In genomic region chr10:80675405-80676197, GRCm38 (mm10) we compare ENCODE assay signal across 8 mouse cellular contexts. TPM values are rescaled to one million over a fixed set of nuclear protein-coding genes. Genes with fewer than 3 reads are reported as not detected.
DNase-seq lines count a peak whose midpoint lies in the region; ATAC-seq lines count a peak whose summit lies in the region.

No protein-coding gene starts in this region.

- ATAC-seq in kidney, embryonic 15.5 days (replicated peaks; ENCODE audit: low FRiP score): peak; percentile 1; the same call in 1 of the 2 replicates
- peak; percentile 33 for ATAC-seq in forebrain, embryonic 13.5 days
- ATAC-seq in limb, embryonic 13.5 days (ENCODE audit: low FRiP score, low read depth): peak; percentile 9; the same call in 1 of the 2 replicates
- peak; percentile 46 for ATAC-seq in neural tube, embryonic 11.5 days (ENCODE audit: insufficient read depth, low FRiP score, low TSS enrichment)
- no peak for ATAC-seq in megakaryocyte-erythroid progenitor cell, adult 5-6 weeks (replicated peaks; ENCODE audit: low FRiP score, low TSS enrichment, poor library complexity, severe bottlenecking)

- under 1% methylated on average over 51 of the region's 54 CpGs for WGBS in kidney, embryonic 15.5 days
- WGBS in forebrain, embryonic 13.5 days: under 1% methylated on average over 43 of the region's 54 CpGs
- under 1% methylated on average over 39 of the region's 54 CpGs for WGBS in limb, embryonic 13.5 days
- under 1% methylated on average over 46 of the region's 54 CpGs for WGBS in neural tube, embryonic 11.5 days

- peak overlapping the region; percentile 91 for H3K4me3 ChIP-seq in kidney, embryonic 15.5 days (replicated peaks)
- peak overlapping the region; percentile 99 for H3K4me3 ChIP-seq in forebrain, embryonic 13.5 days
- H3K4me3 ChIP-seq in limb, embryonic 13.5 days: peak overlapping the region; percentile 98
- peak overlapping the region; percentile 81 for H3K4me3 ChIP-seq in neural tube, embryonic 11.5 days (ENCODE audit: low read depth, low read length)

- DNase-seq in kidney, adult 9 months: no peak
- peak; percentile 45 for DNase-seq in NIH3T3 (ENCODE audit: low read depth)
- peak; percentile 41 for DNase-seq in neural tube, embryonic 11.5 days (ENCODE audit: low spot score)
- DNase-seq in frontal cortex, postnatal 25 days (ENCODE audit: low spot score in 2 of 2): no peak

- H3K9ac ChIP-seq in kidney, embryonic 15.5 days: peak overlapping the region; percentile 99
- peak overlapping the region; percentile 99 for H3K9ac ChIP-seq in forebrain, embryonic 13.5 days
- peak overlapping the region; percentile 99 for H3K9ac ChIP-seq in limb, embryonic 13.5 days
- H3K9ac ChIP-seq in neural tube, embryonic 11.5 days (ENCODE audit: low read length): peak overlapping the region; percentile 95

- peak overlapping the region; percentile 98 for H3K27ac ChIP-seq in kidney, embryonic 15.5 days
- peak overlapping the region; percentile 81 for H3K27ac ChIP-seq in forebrain, embryonic 13.5 days
- H3K27ac ChIP-seq in limb, embryonic 13.5 days: peak overlapping the region; percentile 84
- H3K27ac ChIP-seq in neural tube, embryonic 11.5 days (ENCODE audit: low read depth, low read length): peak overlapping the region; percentile 54

- H3K9me3 ChIP-seq in kidney, embryonic 15.5 days (replicated peaks): no peaks in the 10 kb centered on the region
- H3K9me3 ChIP-seq in forebrain, embryonic 13.5 days (replicated peaks): no peaks in the 10 kb centered on the region
- no peaks in the 10 kb centered on the region for H3K9me3 ChIP-seq in limb, embryonic 13.5 days
- no peaks in the 10 kb centered on the region for H3K9me3 ChIP-seq in neural tube, embryonic 11.5 days (ENCODE audit: control insufficient read depth, low read length)

- H3K4me1 ChIP-seq in kidney, embryonic 15.5 days: peaks cover 72% of the 10 kb centered on the region
- peaks cover 65% of the 10 kb centered on the region for H3K4me1 ChIP-seq in forebrain, embryonic 13.5 days
- peaks cover 63% of the 10 kb centered on the region for H3K4me1 ChIP-seq in limb, embryonic 13.5 days
- peaks cover 29% of the 10 kb centered on the region for H3K4me1 ChIP-seq in neural tube, embryonic 11.5 days (ENCODE audit: control insufficient read depth, insufficient read depth, low read length)

- peak overlapping the region; percentile 81 for H3K4me2 ChIP-seq in kidney, embryonic 15.5 days
- H3K4me2 ChIP-seq in forebrain, embryonic 13.5 days: peak overlapping the region; percentile 84
- H3K4me2 ChIP-seq in limb, embryonic 13.5 days (replicated peaks): peak overlapping the region; percentile 75
- peak overlapping the region; percentile 86 for H3K4me2 ChIP-seq in neural tube, embryonic 11.5 days (ENCODE audit: low read depth)

- no peaks in the 10 kb centered on the region for H3K27me3 ChIP-seq in kidney, embryonic 15.5 days
- H3K27me3 ChIP-seq in forebrain, embryonic 13.5 days: no peaks in the 10 kb centered on the region
- no peaks in the 10 kb centered on the region for H3K27me3 ChIP-seq in limb, embryonic 13.5 days
- H3K27me3 ChIP-seq in neural tube, embryonic 11.5 days (ENCODE audit: control insufficient read depth, insufficient read depth, low read length): no peaks in the 10 kb centered on the region

- H3K36me3 ChIP-seq in kidney, embryonic 15.5 days: peaks cover 29% of the 10 kb centered on the region
- peaks cover 37% of the 10 kb centered on the region for H3K36me3 ChIP-seq in forebrain, embryonic 13.5 days (ENCODE audit: poor library complexity, severe bottlenecking)
- H3K36me3 ChIP-seq in limb, embryonic 13.5 days: peaks cover 34% of the 10 kb centered on the region
- H3K36me3 ChIP-seq in neural tube, embryonic 11.5 days (ENCODE audit: control insufficient read depth, insufficient read depth, low read length): peaks cover 6% of the 10 kb centered on the region

RNA-seq across cellular contexts. Expression of gene Mknk2, which starts 2.3 kb away (rescaled TPM):
- polyA plus RNA-seq in kidney, embryonic 15.5 days (2015; fragmentation: Nextera tagmentation; extraction: Ambion mirVana): 95.3 and 103 TPM in 2 replicates
- polyA plus RNA-seq in forebrain, embryonic 13.5 days (2015; fragmentation: Nextera tagmentation; extraction: Ambion mirVana): 52.3 and 55.1 TPM in 2 replicates
- polyA plus RNA-seq in limb, embryonic 13.5 days (2015; fragmentation: Nextera tagmentation; extraction: Ambion mirVana): 86.1 and 87.8 TPM in 2 replicates
- polyA plus RNA-seq in neural tube, embryonic 11.5 days (2014; fragmentation: Nextera tagmentation; extraction: Ambion mirVana): 79.5 and 85.5 TPM in 2 replicates
- 149 and 158 TPM in 2 replicates for total RNA-seq in megakaryocyte-erythroid progenitor cell, adult 5-6 weeks (2014; fragmentation: Nextera tagmentation)
- 78.4 and 117 TPM in 2 replicates for total RNA-seq in megakaryocyte-erythroid progenitor cell, adult 5-6 weeks (2017)

RNA-seq across cellular contexts. Expression of gene Btbd2, which starts 18.7 kb away (rescaled TPM):
- polyA plus RNA-seq in kidney, embryonic 15.5 days (2015; fragmentation: Nextera tagmentation; extraction: Ambion mirVana): 78.6 and 83.2 TPM in 2 replicates
- polyA plus RNA-seq in forebrain, embryonic 13.5 days (2015; fragmentation: Nextera tagmentation; extraction: Ambion mirVana): 59.2 and 61.2 TPM in 2 replicates
- 77.8 and 83.5 TPM in 2 replicates for polyA plus RNA-seq in limb, embryonic 13.5 days (2015; fragmentation: Nextera tagmentation; extraction: Ambion mirVana)
- 71.1 and 78.8 TPM in 2 replicates for polyA plus RNA-seq in neural tube, embryonic 11.5 days (2014; fragmentation: Nextera tagmentation; extraction: Ambion mirVana)
- total RNA-seq in megakaryocyte-erythroid progenitor cell, adult 5-6 weeks (2014; fragmentation: Nextera tagmentation): 27.4 and 32.0 TPM in 2 replicates
- 11.8 and 14.8 TPM in 2 replicates for total RNA-seq in megakaryocyte-erythroid progenitor cell, adult 5-6 weeks (2017)

RNA-seq across cellular contexts. Expression of gene Mob3a, which starts 26.2 kb away (rescaled TPM):
- 37.7 and 41.5 TPM in 2 replicates for polyA plus RNA-seq in kidney, embryonic 15.5 days (2015; fragmentation: Nextera tagmentation; extraction: Ambion mirVana)
- 47.9 and 51.6 TPM in 2 replicates for polyA plus RNA-seq in forebrain, embryonic 13.5 days (2015; fragmentation: Nextera tagmentation; extraction: Ambion mirVana)
- 55.3 and 55.7 TPM in 2 replicates for polyA plus RNA-seq in limb, embryonic 13.5 days (2015; fragmentation: Nextera tagmentation; extraction: Ambion mirVana)
- polyA plus RNA-seq in neural tube, embryonic 11.5 days (2014; fragmentation: Nextera tagmentation; extraction: Ambion mirVana): 58.9 and 60.3 TPM in 2 replicates
- total RNA-seq in megakaryocyte-erythroid progenitor cell, adult 5-6 weeks (2014; fragmentation: Nextera tagmentation): 22.8 and 29.1 TPM in 2 replicates
- total RNA-seq in megakaryocyte-erythroid progenitor cell, adult 5-6 weeks (2017): 30.5 and 38.6 TPM in 2 replicates

RNA-seq across cellular contexts. Expression of gene Izumo4, which starts 26.4 kb away (rescaled TPM):
- polyA plus RNA-seq in kidney, embryonic 15.5 days (2015; fragmentation: Nextera tagmentation; extraction: Ambion mirVana): 22.8 and 26.2 TPM in 2 replicates
- polyA plus RNA-seq in forebrain, embryonic 13.5 days (2015; fragmentation: Nextera tagmentation; extraction: Ambion mirVana): 24.5 and 26.3 TPM in 2 replicates
- 24.2 and 25.6 TPM in 2 replicates for polyA plus RNA-seq in limb, embryonic 13.5 days (2015; fragmentation: Nextera tagmentation; extraction: Ambion mirVana)
- 10.6 and 11.5 TPM in 2 replicates for polyA plus RNA-seq in neural tube, embryonic 11.5 days (2014; fragmentation: Nextera tagmentation; extraction: Ambion mirVana)
- 22.8 and 26.4 TPM in 2 replicates for total RNA-seq in megakaryocyte-erythroid progenitor cell, adult 5-6 weeks (2014; fragmentation: Nextera tagmentation)
- 3.0 and 4.5 TPM in 2 replicates for total RNA-seq in megakaryocyte-erythroid progenitor cell, adult 5-6 weeks (2017)

RNA-seq across cellular contexts. Expression of gene Csnk1g2, which starts 53.0 kb away (rescaled TPM):
- 156 and 183 TPM in 2 replicates for polyA plus RNA-seq in kidney, embryonic 15.5 days (2015; fragmentation: Nextera tagmentation; extraction: Ambion mirVana)
- polyA plus RNA-seq in forebrain, embryonic 13.5 days (2015; fragmentation: Nextera tagmentation; extraction: Ambion mirVana): 55.0 and 73.2 TPM in 2 replicates
- polyA plus RNA-seq in limb, embryonic 13.5 days (2015; fragmentation: Nextera tagmentation; extraction: Ambion mirVana): 148 and 159 TPM in 2 replicates
- polyA plus RNA-seq in neural tube, embryonic 11.5 days (2014; fragmentation: Nextera tagmentation; extraction: Ambion mirVana): 117 TPM in 2 replicates
- 70.2 and 93.3 TPM in 2 replicates for total RNA-seq in megakaryocyte-erythroid progenitor cell, adult 5-6 weeks (2014; fragmentation: Nextera tagmentation)
- total RNA-seq in megakaryocyte-erythroid progenitor cell, adult 5-6 weeks (2017): 117 and 120 TPM in 2 replicates

Comparison
In these comparisons a context has a peak if more than half of its experiments do, and no peak if none do; other contexts are left out.
1. DNase-seq: peak in NIH3T3 (single experiment) and neural tube, embryonic 11.5 days (single experiment); none in kidney, adult 9 months (single experiment) and frontal cortex, postnatal 25 days (0 of 2).
2. Peak in every context shown above with its lines, with median percentiles within 50 percentile points of each other: H3K27ac ChIP-seq, H3K4me2 ChIP-seq, H3K4me3 ChIP-seq and H3K9ac ChIP-seq.